Mouse (Mus musculus) granulocyte monocyte progenitor cell, adult 5-6 weeks (primary cell): ENCODE data around the gene Tomm70a. TPM values are rescaled to one million over a fixed set of nuclear protein-coding genes. Genes with fewer than 3 reads are reported as not detected.

Source experiments
- ATAC-seq: replicated peaks from 2 replicates; pipeline ENCODE4 v1.8.0; 2016; ENCODE audit warnings: mild to moderate bottlenecking, moderate TSS enrichment, inconsistent platforms; ENCODE audit not compliant: poor library complexity, severe bottlenecking
- total RNA-seq, 2 experiments: library from RNA; stranded (forward) in 1 of 2; stranded (reverse) in 1 of 2; fragments of 200-712, 200-1000 nt in 1 of 2; fragments of >200 nt in 1 of 2; fragmentation: Nextera tagmentation in 1 of 2; gene quantifications; 2 replicates each; pipeline ENCODE4 v1.2.3; 2014 to 2017

Tomm70a gene
- total RNA-seq, 2 experiments from 2014 or later: 61.1 to 75.0 TPM

GRCm38 (mm10) chr16:57182037-57182436 is 60.5 kb downstream of the Tomm70a start:
- ATAC-seq: no peak

GRCm38 (mm10) chr16:57186618-57187017 is 65.1 kb downstream of the Tomm70a start:
- ATAC-seq: no peak

- ATAC-seq: peak; percentile 100
Measured at GRCm38 (mm10) chr16:57189493-57189892, 68.0 kb downstream of the Tomm70a start.

- no peak for ATAC-seq
Measured at GRCm38 (mm10) chr16:57190390-57190789, 68.9 kb downstream of the Tomm70a start.

GRCm38 (mm10) chr16:57191214-57191613 is 69.7 kb downstream of the Tomm70a start:
- ATAC-seq: no peak

- ATAC-seq: peak; percentile 100
Measured at GRCm38 (mm10) chr16:57196590-57196989, 75.1 kb downstream of the Tomm70a start.

- ATAC-seq: no peak
Measured at GRCm38 (mm10) chr16:57197281-57197680, 75.8 kb downstream of the Tomm70a start.

Other genes starting within 250 kb of the Tomm70a start
- not detected in 2 replicates for gene Tmem45a, start 235.5 kb upstream of the Tomm70a start, total RNA-seq (2014; fragmentation: Nextera tagmentation)
- gene Tmem45a, start 235.5 kb upstream of the Tomm70a start, total RNA-seq (2017): not detected in 2 replicates
- gene Lnp1, start 193.6 kb upstream of the Tomm70a start, total RNA-seq (2014; fragmentation: Nextera tagmentation): not detected in 2 replicates
- gene Lnp1, start 193.6 kb upstream of the Tomm70a start, total RNA-seq (2017): not detected in 2 replicates
- not detected in 2 replicates for gene Tmem45a2, start 50.3 kb upstream of the Tomm70a start, total RNA-seq (2014; fragmentation: Nextera tagmentation)
- gene Tmem45a2, start 50.3 kb upstream of the Tomm70a start, total RNA-seq (2017): not detected in 2 replicates
- 39.6 and 50.4 TPM in 2 replicates for gene Nit2, start 45.6 kb downstream of the Tomm70a start, total RNA-seq (2014; fragmentation: Nextera tagmentation)
- gene Nit2, start 45.6 kb downstream of the Tomm70a start, total RNA-seq (2017): 38.6 and 40.5 TPM in 2 replicates
- 28.2 and 36.4 TPM in 2 replicates for gene Tbc1d23, start 109.8 kb downstream of the Tomm70a start, total RNA-seq (2014; fragmentation: Nextera tagmentation)
- gene Tbc1d23, start 109.8 kb downstream of the Tomm70a start, total RNA-seq (2017): 42.3 and 45.7 TPM in 2 replicates
- not detected in 2 replicates for gene Tmem30c, start 171.2 kb downstream of the Tomm70a start, total RNA-seq (2014; fragmentation: Nextera tagmentation)
- not detected in 2 replicates for gene Tmem30c, start 171.2 kb downstream of the Tomm70a start, total RNA-seq (2017)
- 3.7 and 6.7 TPM in 2 replicates for gene Filip1l, start 231.4 kb downstream of the Tomm70a start, total RNA-seq (2014; fragmentation: Nextera tagmentation)
- 3.0 and 4.4 TPM in 2 replicates for gene Filip1l, start 231.4 kb downstream of the Tomm70a start, total RNA-seq (2017)